Mouse (Mus musculus) gastrocnemius, postnatal 10 days (tissue): Measurements from ENCODE around the gene Vps45. TPM values are rescaled to one million over a fixed set of nuclear protein-coding genes. Genes with fewer than 3 reads are reported as not detected.
"Not testable (repeated sequence)": the region's sequence is repeated elsewhere in the genome, so short reads cannot be mapped to it uniquely, and the experiment has no call there.

Experiments
- DNase-seq: peaks from one replicate; pipeline ENCODE4 v3.0.0; 2021; ENCODE audit warnings: mixed read lengths
- total RNA-seq, 2 experiments: library from RNA; stranded (reverse); gene quantifications; 2 replicates each; pipeline ENCODE4 v1.2.3; 2021

Gene Vps45
- total RNA-seq, 2 experiments from 2014 or later: 25.4 to 27.3 TPM

DNA sequence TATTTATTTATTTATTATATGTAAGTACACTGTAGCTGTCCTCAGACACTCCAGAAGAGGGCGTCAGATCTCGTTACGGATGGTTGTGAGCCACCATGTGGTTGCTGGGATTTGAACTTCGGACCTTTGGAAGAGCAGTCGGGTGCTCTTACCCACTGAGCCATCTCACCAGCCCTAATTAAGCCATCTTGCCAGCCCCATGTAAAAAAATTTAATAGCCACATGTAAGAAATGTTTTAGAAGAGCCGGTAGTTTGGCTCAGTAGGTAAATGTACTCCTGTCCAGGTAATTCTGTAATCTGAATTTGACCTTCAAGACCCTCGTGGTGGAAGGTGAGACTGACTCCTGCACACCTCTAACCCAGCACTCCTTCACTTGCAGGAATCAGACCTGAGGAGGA lies 87.6 kb downstream of the Vps45 start:
- DNase-seq: not testable (repeated sequence)

DNA sequence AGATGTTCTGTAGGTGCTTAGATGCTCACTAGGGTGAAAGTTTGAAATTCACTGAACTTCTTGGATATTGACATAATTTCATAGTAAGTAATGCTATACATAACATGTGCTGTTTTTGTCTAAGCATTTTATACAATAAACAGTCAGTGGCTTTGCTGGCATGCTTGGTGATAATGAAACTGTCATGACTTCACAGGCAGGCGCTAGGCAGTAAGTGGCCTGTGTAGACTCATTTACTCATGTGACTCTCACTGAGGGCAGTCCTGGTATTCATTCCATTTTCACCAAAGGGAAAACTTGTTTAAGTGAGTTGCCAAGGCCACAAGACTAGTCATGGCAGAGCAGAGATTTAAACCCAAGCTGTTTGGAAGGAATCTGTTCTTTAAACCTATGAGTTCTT lies 89.0 kb downstream of the Vps45 start:
- DNase-seq: no peak

DNA sequence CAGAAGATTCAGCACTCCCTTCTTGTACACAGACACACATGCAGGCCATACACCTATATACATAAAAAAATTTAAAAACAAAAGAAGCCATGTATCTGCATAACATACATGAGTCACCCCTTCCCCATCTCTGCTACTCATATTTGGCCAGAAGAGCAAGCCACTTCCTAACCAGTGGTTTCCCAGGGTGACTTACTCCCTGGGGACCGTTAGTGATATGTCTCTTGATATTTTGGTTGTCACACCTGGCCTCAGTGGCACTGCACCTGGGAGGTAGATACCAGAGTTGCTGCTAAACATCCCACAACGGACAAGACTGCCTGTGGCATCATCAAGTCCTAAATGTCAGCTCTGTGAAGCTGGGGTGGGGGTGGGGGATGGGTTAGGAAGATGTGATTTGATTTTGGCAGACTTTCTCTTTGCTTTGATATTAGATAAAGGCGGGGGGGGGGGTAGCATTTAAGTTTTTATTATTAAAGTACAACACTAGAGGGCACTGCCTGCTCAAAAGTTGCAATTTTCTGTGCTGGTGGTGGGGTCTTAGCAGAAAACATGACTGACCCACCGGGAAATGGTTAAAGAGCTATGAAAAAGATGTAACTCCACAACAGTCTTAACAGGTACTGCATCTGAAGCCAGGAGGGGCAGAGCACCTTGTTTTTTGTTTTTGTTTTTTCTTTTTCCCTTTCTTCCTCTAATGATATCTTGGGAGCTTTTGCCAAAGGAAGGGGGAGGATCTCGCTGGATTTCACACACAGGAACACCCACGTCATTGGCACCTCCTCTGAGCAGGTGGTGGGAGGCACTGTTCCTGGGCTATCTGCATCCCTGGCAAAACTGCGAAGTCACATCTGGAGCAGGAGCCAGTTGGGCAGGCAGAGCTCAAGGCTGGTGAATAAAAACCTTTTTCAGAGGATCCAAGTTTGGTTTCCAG lies 92.5 kb downstream of the Vps45 start:
- no peak for DNase-seq

DNA sequence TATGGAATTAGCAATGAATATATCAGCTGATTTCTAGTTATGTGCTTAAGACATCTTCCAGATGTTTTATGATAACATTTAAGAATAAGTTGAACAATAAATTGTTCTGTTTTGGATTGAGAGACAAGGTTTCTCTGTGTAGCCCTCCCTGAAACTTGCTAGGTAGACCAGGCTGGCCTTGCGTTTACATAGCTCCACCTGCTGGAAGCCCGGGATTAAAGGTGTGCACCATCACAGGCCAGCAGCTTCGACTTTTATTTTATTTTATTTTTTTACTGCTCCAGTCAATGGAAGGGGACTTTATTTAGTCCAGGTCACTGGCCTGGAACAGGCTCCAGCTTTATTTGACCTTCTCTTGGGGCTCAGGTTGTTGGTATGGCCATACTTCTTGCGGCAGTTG lies 94.6 kb downstream of the Vps45 start:
- no peak for DNase-seq

DNA sequence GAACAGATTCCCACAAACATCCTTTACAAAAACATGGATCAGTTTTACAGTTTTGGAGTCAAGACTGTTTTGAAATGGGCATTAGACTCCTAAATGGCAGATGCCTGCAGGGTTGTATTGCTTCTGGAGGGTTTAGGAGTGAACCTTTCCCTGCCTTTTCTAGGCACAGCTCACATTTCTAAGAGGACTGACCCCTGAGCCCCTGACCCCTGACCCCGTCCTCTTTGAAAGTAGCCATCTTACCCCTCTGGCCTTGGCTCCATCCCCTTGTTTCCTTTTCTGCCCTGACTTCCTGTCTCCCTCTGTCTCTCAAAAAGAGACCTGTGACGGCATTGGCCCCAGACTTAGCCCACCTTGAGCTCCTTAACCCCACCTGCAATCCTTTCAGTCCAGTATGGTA lies 95.0 kb downstream of the Vps45 start:
- no peak for DNase-seq

DNA sequence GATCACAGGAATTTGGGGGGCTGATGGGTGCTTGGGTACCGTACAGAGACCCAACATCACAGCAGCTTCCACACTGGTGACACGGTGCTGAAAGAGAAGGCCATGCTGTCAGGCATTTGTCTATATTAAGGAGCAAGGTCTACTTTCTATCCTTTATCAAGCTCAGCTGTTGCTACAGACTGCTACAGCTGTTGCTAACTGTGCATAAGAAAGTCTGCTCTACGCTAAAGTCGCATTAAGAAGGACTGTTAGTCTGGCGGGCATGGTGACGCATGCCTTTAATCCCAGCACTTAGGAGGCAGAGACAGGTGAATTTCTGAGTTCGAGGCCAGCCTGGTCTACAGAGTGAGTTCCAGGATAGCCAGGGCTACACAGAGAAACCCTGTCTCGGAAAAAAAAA lies 96.1 kb downstream of the Vps45 start:
- not testable (repeated sequence) for DNase-seq

DNA sequence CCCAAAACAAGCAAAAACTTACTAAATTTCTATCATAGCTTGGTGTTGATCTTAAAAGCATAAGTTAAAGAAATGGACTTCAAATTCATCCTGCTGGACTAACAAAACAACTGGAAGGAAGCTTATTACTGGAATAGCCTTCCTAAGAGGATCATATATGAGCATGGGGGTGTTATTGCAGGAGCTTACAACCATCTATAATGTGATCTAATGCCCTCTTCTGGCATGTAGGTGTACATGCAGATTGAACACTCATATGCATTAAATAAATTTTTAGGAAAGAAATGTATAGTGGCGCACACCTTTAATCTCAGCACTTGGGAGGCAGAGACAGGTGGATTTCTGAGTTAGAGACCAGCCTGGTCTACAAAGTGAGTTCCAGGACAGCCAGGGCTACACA lies 98.5 kb downstream of the Vps45 start:
- DNase-seq: no peak

DNA sequence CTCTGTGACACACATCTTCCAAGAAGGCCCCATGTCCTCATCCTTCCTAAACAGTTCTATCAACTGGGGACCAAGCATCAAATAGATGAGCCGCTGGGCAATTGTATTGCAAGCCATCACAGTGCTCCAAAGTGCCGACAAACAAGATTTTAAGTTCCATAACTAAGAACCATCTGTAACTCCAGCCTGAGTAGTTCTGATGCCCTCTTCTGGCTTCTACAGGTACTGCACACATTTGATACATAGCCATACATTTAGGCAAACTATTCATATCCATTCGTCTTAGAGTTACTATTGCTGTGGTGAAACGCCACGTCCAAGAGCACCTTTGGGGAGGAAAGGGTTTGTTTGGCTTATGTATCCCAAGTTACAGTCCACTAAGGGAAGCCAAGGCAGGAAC lies 99.2 kb downstream of the Vps45 start:
- DNase-seq: no peak

DNA sequence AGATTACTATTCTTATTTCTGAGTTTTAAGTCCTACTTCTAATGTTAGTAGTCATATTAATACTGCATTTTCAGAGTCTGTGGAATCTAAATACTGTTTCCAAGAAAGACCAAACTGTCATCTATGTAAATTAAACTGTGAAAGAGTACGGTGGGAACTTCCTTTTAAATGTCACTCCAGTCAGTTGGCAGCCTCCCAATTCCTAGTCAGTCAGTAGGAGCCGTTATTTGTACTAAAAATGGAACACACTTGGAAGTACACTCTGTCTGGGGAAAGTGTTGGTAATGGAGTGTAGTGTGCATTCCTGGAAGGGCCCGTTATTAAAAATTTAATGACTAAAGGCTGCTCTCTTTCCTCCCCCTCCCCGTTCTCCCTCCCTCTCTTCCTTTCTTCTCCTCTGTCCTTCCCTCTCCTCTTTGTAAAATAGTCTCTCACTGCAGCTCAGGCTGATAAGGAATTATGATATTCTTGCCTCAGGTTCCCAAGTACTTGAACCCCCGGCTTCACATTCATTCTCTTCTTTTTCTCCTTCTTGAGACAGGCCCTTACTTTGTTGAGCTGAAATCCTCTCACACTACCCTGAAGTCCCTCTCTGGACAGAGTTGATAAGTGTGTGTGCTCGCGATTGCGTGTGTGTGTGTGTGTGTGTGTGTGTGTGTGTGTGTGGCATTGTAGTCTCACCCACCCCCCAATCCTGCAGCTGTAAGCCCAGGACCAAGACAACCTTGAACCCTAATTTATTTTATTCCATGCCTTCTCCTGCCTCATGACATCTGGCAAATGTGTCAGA lies 100.7 kb downstream of the Vps45 start:
- peak; percentile 39 for DNase-seq

DNA sequence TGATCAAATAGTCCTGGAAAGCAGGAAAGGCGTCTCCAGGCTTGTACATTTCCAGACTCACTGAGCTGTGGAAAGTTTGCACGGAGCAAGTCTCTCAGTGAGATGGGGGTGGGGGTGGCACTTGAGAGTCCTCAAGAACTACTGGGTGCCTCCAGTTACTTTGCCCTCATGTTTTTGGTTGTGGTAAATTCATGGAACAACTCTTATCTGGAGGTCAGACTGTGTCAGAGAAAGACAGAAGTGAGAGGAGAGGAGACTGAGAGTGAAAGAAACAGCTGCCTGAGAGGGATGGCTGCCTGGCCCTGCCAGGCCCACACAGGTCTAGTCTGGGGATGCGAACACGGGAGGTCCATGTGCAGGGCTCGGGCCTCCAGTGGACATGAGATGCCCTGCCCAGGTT lies 102.9 kb downstream of the Vps45 start:
- DNase-seq: no peak

DNA sequence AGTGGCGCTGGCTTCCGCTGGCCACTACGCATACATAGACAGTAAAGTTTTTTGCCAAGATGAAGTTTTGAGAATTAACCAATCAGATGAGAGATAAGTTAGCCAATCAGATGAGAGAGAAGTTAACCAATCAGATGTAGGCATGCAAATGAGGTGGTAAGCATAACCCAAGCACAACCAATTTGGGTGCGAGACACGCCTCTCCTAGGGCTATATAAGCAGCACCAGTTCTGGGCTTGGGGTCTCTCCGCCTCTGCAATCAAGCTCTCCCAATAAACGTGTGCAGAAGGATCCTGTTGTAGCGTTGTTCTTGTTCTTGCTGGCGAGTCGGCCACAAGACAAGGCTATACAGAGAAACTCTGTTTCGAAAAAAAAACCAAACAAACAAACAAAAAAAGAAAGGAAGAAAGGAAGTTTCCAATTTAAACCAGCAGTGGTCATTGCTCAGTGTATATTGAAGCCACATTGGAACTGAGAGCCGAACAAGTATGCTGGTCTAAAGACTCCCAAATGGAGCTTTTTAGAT lies 103.6 kb downstream of the Vps45 start:
- not testable (repeated sequence) for DNase-seq

DNA sequence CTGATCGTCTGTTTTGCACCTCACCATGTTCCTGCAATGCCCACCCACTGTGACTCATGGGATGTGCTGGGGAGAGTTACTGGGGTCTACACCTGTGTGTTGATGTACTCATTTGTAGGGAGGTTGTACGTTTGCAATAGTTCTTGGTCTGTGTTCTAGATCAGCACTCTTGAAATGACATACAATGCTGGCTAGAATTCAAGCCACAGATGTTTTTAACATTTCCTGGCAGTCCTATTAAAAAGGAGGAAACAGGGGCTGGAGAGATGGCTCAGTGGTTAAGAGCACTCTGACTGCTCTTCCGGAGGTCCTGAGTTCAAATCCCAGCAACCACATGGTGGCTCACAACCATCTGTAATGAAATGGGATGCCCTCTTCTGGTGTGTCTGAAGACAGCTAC lies 104.7 kb downstream of the Vps45 start:
- no peak for DNase-seq

DNA sequence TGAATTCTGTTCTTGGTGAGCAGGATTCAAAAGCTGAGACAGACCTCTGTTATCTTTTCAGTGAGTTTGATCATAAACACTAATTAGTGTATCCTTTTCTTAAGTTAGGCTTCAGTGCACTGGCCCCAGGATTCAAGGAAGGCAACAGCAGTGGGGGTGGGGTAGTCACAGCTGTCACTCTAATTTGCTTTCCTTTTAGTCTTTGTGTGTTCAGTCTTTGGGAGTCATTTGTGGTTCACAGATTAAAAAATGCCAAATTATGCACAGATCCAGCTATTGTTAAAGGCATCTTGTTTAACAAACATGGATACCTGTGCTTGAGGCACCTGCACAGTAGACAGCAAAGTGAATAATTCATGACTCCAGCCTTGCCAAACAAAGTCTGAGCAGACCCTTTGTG lies 105.2 kb downstream of the Vps45 start:
- no peak for DNase-seq

DNA sequence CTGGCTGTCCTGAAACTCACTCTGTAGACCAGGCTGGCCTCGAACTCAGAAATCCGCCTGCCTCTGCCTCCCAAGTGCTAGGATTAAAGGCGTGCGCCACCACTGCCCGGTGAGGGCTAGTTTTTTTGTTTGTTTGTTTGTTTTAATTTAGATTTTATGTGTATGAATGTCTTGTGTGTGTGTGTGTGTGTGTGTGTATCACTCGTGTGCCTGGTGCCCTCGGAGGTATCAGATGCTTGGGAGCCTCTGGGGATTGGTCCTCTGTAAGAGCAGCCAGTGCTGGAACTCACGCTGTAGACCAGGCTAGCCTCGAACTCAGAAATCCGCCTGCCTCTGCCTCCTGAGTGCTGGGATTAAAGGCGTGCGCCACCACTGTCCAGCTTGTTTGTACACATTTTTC lies 106.7 kb downstream of the Vps45 start:
- DNase-seq: not testable (repeated sequence)

DNA sequence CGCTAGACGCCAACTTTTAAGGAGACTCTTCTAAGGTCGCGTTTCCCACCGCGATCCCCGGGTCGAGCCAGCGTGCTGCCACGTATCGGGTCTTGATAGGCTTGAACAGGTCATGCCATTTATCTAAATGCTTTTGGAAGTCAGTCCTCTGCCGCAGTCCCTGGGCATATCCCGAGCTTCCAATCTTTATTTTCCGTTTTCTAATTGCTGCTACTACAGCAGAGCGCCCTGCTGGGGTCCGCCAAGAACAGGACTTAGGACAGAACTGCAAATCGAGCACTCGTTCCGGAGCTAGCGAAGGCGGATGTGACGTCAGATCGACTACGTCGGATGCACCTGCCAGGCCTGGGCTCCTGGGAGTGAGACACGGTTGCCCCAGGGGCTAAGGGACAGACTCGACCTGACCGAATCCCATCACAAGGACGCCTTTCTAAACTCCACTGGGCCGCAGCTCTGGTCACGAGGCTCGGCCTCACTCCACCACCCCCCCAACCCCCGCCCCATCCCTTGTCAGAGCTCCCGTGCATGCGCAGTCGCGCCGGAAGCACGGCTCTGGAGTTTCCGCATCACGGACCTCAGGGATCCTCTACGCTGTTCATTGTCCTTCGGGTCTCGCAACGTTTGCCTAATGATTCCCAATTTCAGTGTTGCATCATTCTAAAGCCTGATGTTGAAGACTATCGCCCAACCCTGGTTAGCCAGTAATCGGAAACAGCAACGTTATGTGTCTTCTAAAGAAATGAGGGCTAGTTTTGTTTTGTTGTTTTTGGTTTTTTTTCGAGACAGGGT lies 107.3 kb downstream of the Vps45 start:
- peak; percentile 89 for DNase-seq

Other genes starting within 250 kb of the Vps45 start
- 10 to 100 TPM; 32.2 to 41.1 TPM for gene Rprd2, start 239.6 kb downstream of the Vps45 start, total RNA-seq
- gene Prpf3, start 202.6 kb downstream of the Vps45 start, total RNA-seq: 10 to 100 TPM; 12.8 to 22.9 TPM
- gene Mrps21, start 186.9 kb downstream of the Vps45 start, total RNA-seq: 100 to 1,000 TPM; 270 to 271 TPM
- 1 to 10 TPM; 1.0 to 1.6 TPM for gene Ciart, start 176.2 kb downstream of the Vps45 start, total RNA-seq
- 10 to 100 TPM; 15.7 to 20.8 TPM for gene BC028528, start 166.5 kb downstream of the Vps45 start, total RNA-seq
- gene Aph1a, start 164.5 kb downstream of the Vps45 start, total RNA-seq: 10 to 100 TPM; 66.1 to 72.1 TPM
- 10 to 100 TPM; 49.1 to 56.9 TPM for gene Car14, start 153.8 kb downstream of the Vps45 start, total RNA-seq
- 100 to 1,000 TPM in 1 of 2 experiments, 10 to 100 TPM in 1; 87.3 to 101 TPM for gene Anp32e, start 129.2 kb downstream of the Vps45 start, total RNA-seq
- gene Plekho1, start 62.5 kb downstream of the Vps45 start, total RNA-seq: 10 to 100 TPM; 56.2 to 67.9 TPM
- 10 to 100 TPM; 49.3 to 55.9 TPM for gene Otud7b, start 46.1 kb upstream of the Vps45 start, total RNA-seq
- gene Mtmr11, start 103.5 kb upstream of the Vps45 start, total RNA-seq: 10 to 100 TPM in 1 of 2 experiments, 1 to 10 TPM in 1; 4.3 to 12.0 TPM
- 10 to 100 TPM; 18.4 to 22.5 TPM for gene Sf3b4, start 113.9 kb upstream of the Vps45 start, total RNA-seq
- gene Sv2a, start 122.7 kb upstream of the Vps45 start, total RNA-seq: 1 to 10 TPM; 4.1 TPM
- 10 to 100 TPM; 23.3 to 28.3 TPM for gene Bola1, start 161.2 kb upstream of the Vps45 start, total RNA-seq
- 10 to 100 TPM; 10.3 to 10.7 TPM for gene Hist2h2ab, start 161.4 kb upstream of the Vps45 start, total RNA-seq
- gene Hist2h2ac, start 162.4 kb upstream of the Vps45 start, total RNA-seq: 10 to 100 TPM; 77.5 to 90.5 TPM
- gene Hist2h2be, start 162.7 kb upstream of the Vps45 start, total RNA-seq: 1 to 10 TPM; 3.7 to 4.7 TPM
- gene Hist2h3c2, start 180.7 kb upstream of the Vps45 start, total RNA-seq: 10 to 100 TPM; 79.1 to 93.5 TPM
- 100 to 1,000 TPM; 666 to 717 TPM for gene Hist2h2aa2, start 181.8 kb upstream of the Vps45 start, total RNA-seq
- gene Hist2h2aa1, start 187.0 kb upstream of the Vps45 start, total RNA-seq: 10 to 100 TPM; 10.2 to 16.2 TPM
- gene Hist2h3c1, start 188.2 kb upstream of the Vps45 start, total RNA-seq: 1 to 10 TPM in 1 of 2 experiments, under 1 TPM in 1; 0.43 to 1.8 TPM
- gene Hist2h4, start 204.8 kb upstream of the Vps45 start, total RNA-seq: 10 to 100 TPM; 40.0 to 46.5 TPM
- gene Hist2h3b, start 210.2 kb upstream of the Vps45 start, total RNA-seq: 100 to 1,000 TPM; 371 to 396 TPM
- 100 to 1,000 TPM; 371 to 420 TPM for gene Hist2h2bb, start 211.3 kb upstream of the Vps45 start, total RNA-seq
- 1 to 10 TPM in 1 of 2 experiments, under 1 TPM in 1; 0.56 to 1.2 TPM for gene Fcgr1, start 235.5 kb upstream of the Vps45 start, total RNA-seq